Mouse (Mus musculus) midbrain, postnatal 0 days (tissue): ENCODE data around the gene 1700008O03Rik. TPM values are rescaled to one million over a fixed set of nuclear protein-coding genes. Genes with fewer than 3 reads are reported as not detected.

Experiments
- ATAC-seq: fragments of 200-750 bp; cut with Nextera tagmentation; 2 replicates; pipeline ENCODE4 v1.8.0; 2017; ENCODE audit warnings: moderate number of reproducible peaks, mild to moderate bottlenecking, moderate TSS enrichment, moderate library complexity; ENCODE audit not compliant: low FRiP score
- DNase-seq: peaks from one replicate; pipeline ENCODE4 v3.0.0-alpha.2; 2015; ENCODE audit warnings: low spot score
- H3K27ac ChIP-seq: fragments of 300-500 bp; sonication (generic); 2 replicates; pipeline ENCODE4 v1.5.1; 2014; ENCODE audit warnings: low read depth, mild to moderate bottlenecking, low read length, mixed read lengths
- H3K27me3 ChIP-seq: fragments of 300-500 bp; sonication (generic); 2 replicates; pipeline ENCODE4 v1.6.1; 2014; ENCODE audit warnings: low read length, control low read depth, mixed read lengths; ENCODE audit not compliant: insufficient read depth
- H3K36me3 ChIP-seq: fragments of 300-500 bp; sonication (generic); 2 replicates; pipeline ENCODE4 v1.6.1; 2014; ENCODE audit warnings: low read length, control low read depth, mixed read lengths; ENCODE audit not compliant: insufficient read depth
- H3K4me1 ChIP-seq: fragments of 300-500 bp; sonication (generic); 2 replicates; pipeline ENCODE4 v1.6.1; 2014; ENCODE audit warnings: mild to moderate bottlenecking, control low read depth, antibody characterized with exemption, low read length, mixed read lengths; ENCODE audit not compliant: insufficient read depth
- H3K4me2 ChIP-seq: fragments of 300-500 bp; sonication (generic); 2 replicates; pipeline ENCODE4 v1.6.1; 2014; ENCODE audit warnings: low read depth, mild to moderate bottlenecking, low read length, mixed read lengths; ENCODE audit not compliant: poor library complexity, severe bottlenecking
- H3K4me3 ChIP-seq: fragments of 300-500 bp; sonication (generic); 2 replicates; pipeline ENCODE4 v1.5.1; 2014; ENCODE audit warnings: low read depth, mild to moderate bottlenecking, low read length, moderate library complexity
- H3K9ac ChIP-seq: fragments of 300-500 bp; sonication (generic); replicated peaks from 2 replicates; pipeline ENCODE4 v1.6.1; 2014; ENCODE audit warnings: mild to moderate bottlenecking, low read length, moderate library complexity, mixed read lengths; ENCODE audit not compliant: poor library complexity, severe bottlenecking
- H3K9me3 ChIP-seq: fragments of 300-500 bp; sonication (generic); 2 replicates; pipeline ENCODE4 v1.6.1; 2016; ENCODE audit warnings: low read length, control low read depth
- CTCF ChIP-seq: IDR thresholded peaks from 2 replicates; pipeline ENCODE4 v1.5.1; 2016; ENCODE audit warnings: antibody characterized with exemption, mild to moderate bottlenecking
- WGBS: fragments of 180-500 bp; shearing (Covaris S2); extraction: QIAGEN DNeasy Blood & Tissue Kit; methylation state at CpG from one replicate; pipeline ENCODE4 v1.1.7; 2014; 5-methylcytosine and 5-hydroxymethylcytosine counted together
- polyA plus RNA-seq: library from polyadenylated mRNA; unstranded; fragments of >200 nt; fragmentation: Nextera tagmentation; extraction: Ambion mirVana; gene quantifications from 2 replicates; pipeline ENCODE4 v1.2.1, GENCODE M21; 2015
- total RNA-seq: library from RNA; depleted of rRNA; stranded (reverse); fragments of >200 nt; gene quantifications from 2 replicates; pipeline ENCODE4 v1.2.3, GENCODE M21; 2014

1700008O03Rik gene
- total and polyA plus RNA-seq, 2 experiments from 2014 or later = 1.4 to 3.8 TPM

DNA sequence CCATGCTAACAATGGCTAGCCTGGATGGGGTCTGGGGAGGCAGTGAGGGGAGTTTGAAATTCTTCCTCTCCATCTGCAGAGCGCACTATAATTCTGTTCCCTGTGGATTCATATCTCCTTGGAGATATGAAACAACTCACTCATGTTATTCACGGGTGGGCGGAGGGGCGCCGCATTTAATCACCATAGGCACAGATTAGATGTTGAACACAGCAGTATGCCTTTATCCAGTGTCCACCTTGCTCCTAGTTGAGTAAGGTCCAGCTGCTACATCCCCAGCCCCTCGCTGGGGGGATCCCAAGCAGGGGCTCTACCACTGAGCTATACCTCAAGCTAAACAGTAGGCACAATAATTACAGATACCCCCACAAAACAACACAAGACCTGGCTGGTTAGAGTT lies 30.2 kb downstream of the 1700008O03Rik start:
- WGBS = 49% methylated on average over 6 of the region's 6 CpGs
- H3K4me3 ChIP-seq = no peak overlapping the region
- no peak for ATAC-seq
- peaks cover 28% of the 10 kb centered on the region for H3K36me3 ChIP-seq
- H3K9me3 ChIP-seq = no peaks in the 10 kb centered on the region
- peaks cover 5% of the 10 kb centered on the region; the same call in 1 of the 2 replicates for H3K27me3 ChIP-seq
- TF ChIP-seq CTCF = no peak
- DNase-seq = no peak
- no peak overlapping the region for H3K9ac ChIP-seq
- no peaks in the 10 kb centered on the region for H3K4me1 ChIP-seq
- no peak overlapping the region for H3K4me2 ChIP-seq
- no peak overlapping the region for H3K27ac ChIP-seq

DNA sequence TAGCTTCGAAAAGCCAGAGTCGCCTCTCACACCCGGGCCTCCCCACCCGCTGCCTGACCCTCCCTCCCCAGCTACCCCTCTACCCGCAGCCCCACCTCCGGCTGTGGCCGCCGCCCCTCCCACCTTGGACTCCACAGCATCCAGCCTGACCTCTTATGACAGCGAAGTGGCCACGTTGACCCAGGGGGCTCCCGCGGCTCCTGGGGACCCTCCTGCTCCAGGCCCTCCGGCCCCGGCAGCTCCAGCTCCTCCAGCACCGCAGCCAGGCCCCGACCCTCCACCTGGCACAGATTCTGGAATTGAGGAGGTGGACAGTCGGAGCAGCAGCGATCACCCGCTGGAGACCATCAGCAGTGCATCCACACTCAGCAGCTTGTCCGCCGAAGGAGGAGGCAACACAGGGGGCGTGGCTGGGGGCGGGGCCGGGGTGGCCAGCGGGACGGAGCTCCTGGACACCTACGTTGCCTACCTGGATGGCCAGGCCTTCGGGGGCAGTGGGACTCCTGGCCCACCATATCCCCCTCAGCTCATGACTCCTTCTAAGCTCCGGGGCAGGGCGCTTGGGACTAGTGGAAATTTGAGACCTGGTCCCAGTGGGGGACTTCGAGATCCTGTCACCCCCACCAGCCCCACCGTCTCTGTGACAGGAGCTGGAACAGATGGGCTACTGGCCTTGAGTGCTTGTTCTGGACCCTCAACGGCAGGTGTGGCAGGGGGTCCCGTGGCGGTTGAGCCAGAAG lies 31.8 kb downstream of the 1700008O03Rik start:
- H3K4me2 ChIP-seq = no peak overlapping the region
- WGBS = 15% methylated on average over 31 of the region's 35 CpGs
- TF ChIP-seq CTCF = no peak
- ATAC-seq = no peak
- DNase-seq = no peak
- H3K27ac ChIP-seq = no peak overlapping the region
- H3K9me3 ChIP-seq = no peaks in the 10 kb centered on the region
- no peak overlapping the region for H3K9ac ChIP-seq
- peaks cover 34% of the 10 kb centered on the region for H3K36me3 ChIP-seq
- peaks cover 5% of the 10 kb centered on the region; the same call in 1 of the 2 replicates for H3K27me3 ChIP-seq
- no peak overlapping the region for H3K4me3 ChIP-seq
- H3K4me1 ChIP-seq = no peaks in the 10 kb centered on the region

DNA sequence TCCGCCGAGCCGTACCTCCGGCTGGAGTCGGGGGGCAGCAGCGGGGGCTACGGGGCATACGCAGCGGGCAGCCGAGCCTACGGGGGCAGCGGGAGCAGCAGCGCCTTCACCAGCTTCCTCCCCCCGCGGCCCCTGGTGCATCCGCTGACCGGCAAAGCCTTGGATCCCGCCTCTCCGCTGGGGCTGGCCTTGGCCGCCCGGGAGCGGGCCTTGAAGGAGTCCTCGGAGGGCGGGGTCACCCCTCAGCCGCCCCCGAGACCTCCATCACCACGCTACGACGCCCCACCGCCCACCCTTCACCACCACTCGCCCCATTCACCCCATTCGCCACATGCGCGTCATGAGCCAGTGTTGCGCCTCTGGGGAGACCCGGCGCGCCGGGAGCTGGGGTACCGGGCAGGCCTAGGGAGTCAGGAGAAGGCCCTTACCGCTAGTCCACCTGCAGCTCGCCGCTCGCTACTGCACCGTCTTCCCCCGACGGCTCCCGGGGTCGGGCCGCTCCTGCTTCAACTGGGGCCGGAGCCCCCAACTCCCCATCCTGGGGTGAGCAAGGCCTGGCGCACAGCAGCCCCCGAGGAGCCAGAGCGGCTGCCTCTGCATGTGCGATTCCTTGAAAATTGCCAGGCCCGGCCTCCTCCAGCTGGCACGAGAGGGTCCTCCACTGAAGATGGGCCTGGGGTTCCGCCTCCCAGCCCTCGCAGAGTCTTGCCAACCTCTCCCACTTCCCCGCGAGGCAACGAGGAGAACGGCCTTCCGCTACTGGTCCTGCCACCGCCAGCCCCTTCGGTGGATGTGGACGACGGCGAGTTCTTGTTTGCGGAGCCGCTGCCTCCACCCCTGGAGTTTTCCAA lies 32.6 kb downstream of the 1700008O03Rik start:
- peak overlapping the region; percentile 36; the same call in 1 of the 2 replicates for H3K9ac ChIP-seq
- no peaks in the 10 kb centered on the region for H3K4me1 ChIP-seq
- no peak for TF ChIP-seq CTCF
- ATAC-seq (no peak), DNase-seq (no peak)
- no peak overlapping the region for H3K27ac ChIP-seq
- peaks cover 5% of the 10 kb centered on the region; the same call in 1 of the 2 replicates for H3K27me3 ChIP-seq
- H3K36me3 ChIP-seq = peaks cover 38% of the 10 kb centered on the region
- no peak overlapping the region for H3K4me2 ChIP-seq
- no peak overlapping the region; the same call in 1 of the 2 replicates for H3K4me3 ChIP-seq
- 17% methylated on average over 53 of the region's 71 CpGs for WGBS
- H3K9me3 ChIP-seq = no peaks in the 10 kb centered on the region

DNA sequence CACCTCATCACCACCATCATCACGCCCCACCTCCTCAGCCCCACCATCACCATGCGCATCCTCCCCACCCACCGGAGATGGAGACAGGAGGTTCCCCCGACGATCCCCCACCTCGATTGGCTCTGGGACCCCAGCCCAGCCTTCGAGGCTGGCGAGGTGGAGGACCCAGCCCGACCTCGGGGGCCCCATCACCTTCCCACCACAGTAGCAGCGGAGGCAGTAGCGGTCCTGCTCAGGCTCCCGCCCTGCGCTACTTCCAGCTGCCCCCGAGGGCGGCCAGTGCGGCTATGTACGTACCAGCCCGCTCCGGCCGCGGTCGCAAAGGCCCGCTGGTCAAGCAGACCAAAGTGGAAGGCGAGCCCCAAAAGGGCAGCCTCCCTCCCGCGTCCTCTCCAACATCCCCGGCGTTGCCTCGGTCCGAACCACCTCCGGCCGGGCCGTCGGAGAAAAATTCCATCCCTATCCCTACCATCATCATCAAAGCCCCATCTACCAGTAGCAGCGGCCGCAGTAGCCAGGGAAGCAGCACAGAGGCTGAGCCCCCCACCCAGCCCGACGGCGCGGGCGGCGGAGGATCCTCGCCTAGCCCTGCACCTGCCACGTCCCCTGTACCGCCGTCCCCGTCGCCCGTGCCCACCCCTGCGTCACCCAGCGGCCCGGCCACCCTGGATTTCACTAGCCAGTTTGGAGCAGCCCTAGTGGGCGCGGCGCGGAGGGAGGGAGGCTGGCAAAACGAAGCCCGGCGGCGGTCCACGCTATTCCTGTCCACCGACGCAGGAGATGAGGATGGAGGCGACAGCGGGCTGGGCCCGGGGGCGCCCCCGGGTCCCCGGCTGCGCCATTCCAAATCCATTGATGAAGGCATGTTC lies 33.5 kb downstream of the 1700008O03Rik start:
- Histone ChIP-seq H3K36me3 (peaks cover 38% of the 10 kb centered on the region), H3K27me3 (peaks cover 5% of the 10 kb centered on the region; the same call in 1 of the 2 replicates), H3K9ac (peak overlapping the region; percentile 36; the same call in 1 of the 2 replicates), H3K27ac (no peak overlapping the region), H3K9me3 (no peaks in the 10 kb centered on the region), H3K4me1 (no peaks in the 10 kb centered on the region), H3K4me2 (0 out of 2 replicates have a peak overlapping the region, but pooled peaks have one; percentile 6), H3K4me3 (no peak overlapping the region)
- TF ChIP-seq CTCF = no peak
- DNase-seq (no peak), ATAC-seq (no peak; the same call in 1 of the 2 replicates)
- WGBS = 15% methylated on average over 69 of the region's 71 CpGs

DNA sequence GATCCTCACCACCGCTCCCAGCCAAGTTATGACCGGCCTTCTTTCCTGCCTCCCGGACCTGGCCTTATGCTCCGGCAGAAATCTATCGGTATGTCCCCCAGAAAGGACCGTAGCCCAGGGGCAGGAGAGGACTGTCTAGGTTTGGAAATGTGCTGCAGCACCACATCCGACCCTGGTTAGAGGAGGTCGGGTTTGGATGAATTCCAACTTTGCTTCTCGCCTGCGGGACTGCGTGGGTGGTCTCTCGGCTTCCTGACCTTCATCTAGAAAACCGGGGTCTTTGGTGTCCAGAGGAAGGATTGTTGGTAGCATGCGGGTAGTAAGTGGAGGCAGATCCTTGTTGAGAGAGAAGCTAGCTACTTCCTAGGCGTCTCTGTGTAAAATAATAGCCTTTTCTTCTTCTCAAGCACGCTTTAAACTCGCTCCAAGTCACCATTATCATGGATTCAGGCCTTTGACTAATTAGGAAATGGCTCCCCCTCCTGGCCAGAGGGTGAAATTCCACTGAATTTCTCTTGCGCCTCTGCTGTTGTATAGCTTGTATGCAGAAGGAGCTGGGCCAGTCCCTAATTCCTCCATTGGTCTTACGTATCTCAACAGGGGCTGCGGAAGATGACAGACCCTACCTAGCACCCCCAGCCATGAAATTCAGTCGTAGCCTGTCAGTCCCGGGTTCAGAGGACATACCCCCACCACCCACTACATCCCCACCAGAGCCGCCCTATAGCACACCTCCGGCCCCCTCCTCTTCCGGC lies 34.5 kb downstream of the 1700008O03Rik start:
- ATAC-seq = peak; percentile 28
- Histone ChIP-seq H3K4me2 (peak overlapping the region; percentile 26), H3K9me3 (no peaks in the 10 kb centered on the region), H3K4me3 (0 out of 2 replicates have a peak overlapping the region, but pooled peaks have one; percentile 3), H3K9ac (0 out of 2 replicates have a peak overlapping the region, but pooled peaks have one; percentile 13), H3K27ac (peak overlapping the region; percentile 51), H3K36me3 (peaks cover 46% of the 10 kb centered on the region), H3K27me3 (peaks cover 5% of the 10 kb centered on the region; the same call in 1 of the 2 replicates), H3K4me1 (no peaks in the 10 kb centered on the region)
- 8% methylated on average over 25 of the region's 25 CpGs for WGBS
- peak; percentile 95 for TF ChIP-seq CTCF
- DNase-seq = peak; percentile 96
